Mouse (Mus musculus) midbrain, embryonic 11.5 days (tissue): ENCODE data around the gene Actbl2. TPM values are rescaled to one million over a fixed set of nuclear protein-coding genes. Genes with fewer than 3 reads are reported as not detected.

Source experiments
- ATAC-seq: fragments of 200-750 bp; cut with Nextera tagmentation; 2 replicates; pipeline ENCODE4 v1.8.0; 2017; ENCODE audit warnings: moderate TSS enrichment, moderate library complexity; ENCODE audit not compliant: low FRiP score
- DNase-seq: peaks from one replicate; pipeline ENCODE4 v3.0.0; 2015; ENCODE audit warnings: low spot score; ENCODE audit errors: missing footprints
- H3K27ac ChIP-seq: fragments of 300-500 bp; sonication (generic); 2 replicates; pipeline ENCODE4 v1.5.1; 2014; ENCODE audit warnings: low read depth, low read length
- H3K27me3 ChIP-seq: fragments of 300-500 bp; sonication (generic); 2 replicates; pipeline ENCODE4 v1.6.1; 2014; ENCODE audit warnings: mild to moderate bottlenecking, low read length, moderate library complexity, mixed read lengths; ENCODE audit not compliant: control insufficient read depth, insufficient read depth
- H3K36me3 ChIP-seq: fragments of 300-500 bp; sonication (generic); 2 replicates; pipeline ENCODE4 v1.6.1; 2014; ENCODE audit warnings: mild to moderate bottlenecking, low read length, moderate library complexity, mixed read lengths; ENCODE audit not compliant: control insufficient read depth, insufficient read depth
- H3K4me1 ChIP-seq: fragments of 300-500 bp; sonication (generic); 2 replicates; pipeline ENCODE4 v1.6.1; 2014; ENCODE audit warnings: low read length; ENCODE audit not compliant: control insufficient read depth, insufficient read depth
- H3K4me2 ChIP-seq: fragments of 300-500 bp; sonication (generic); 2 replicates; pipeline ENCODE4 v1.6.1; 2014; ENCODE audit warnings: mild to moderate bottlenecking, moderate library complexity
- H3K4me3 ChIP-seq: fragments of 300-500 bp; sonication (generic); 2 replicates; pipeline ENCODE4 v1.5.1; 2014; ENCODE audit warnings: low read depth, low read length
- H3K9ac ChIP-seq: fragments of 300-500 bp; sonication (generic); 2 replicates; pipeline ENCODE4 v1.6.1; 2014; ENCODE audit warnings: low read length
- H3K9me3 ChIP-seq: fragments of 300-500 bp; sonication (generic); 2 replicates; pipeline ENCODE4 v1.6.1; 2016; ENCODE audit warnings: low read length; ENCODE audit not compliant: control insufficient read depth
- WGBS: fragments of 180-500 bp; shearing (Covaris S2); extraction: QIAGEN DNeasy Blood & Tissue Kit; methylation state at CpG from one replicate; pipeline ENCODE4 v1.1.7; 2014; 5-methylcytosine and 5-hydroxymethylcytosine counted together
- polyA plus RNA-seq: library from polyadenylated mRNA; unstranded; fragments of >200 nt; fragmentation: Nextera tagmentation; extraction: Ambion mirVana; gene quantifications from 2 replicates; pipeline ENCODE4 v1.2.1, GENCODE M21; 2014

The Actbl2 gene
- polyA plus RNA-seq, 1 experiment from 2014 or later: not detected

GRCm38 (mm10) chr13:111263758-111264157, 8.9 kb downstream of the Actbl2 start:
- H3K9me3 ChIP-seq: no peaks in the 10 kb centered on the region
- H3K4me2 ChIP-seq: no peak overlapping the region
- 80% methylated on average over 3 of the region's 3 CpGs for WGBS
- ATAC-seq (no peak), DNase-seq (no peak)
- no peak overlapping the region for H3K27ac ChIP-seq
- H3K36me3 ChIP-seq: no peaks in the 10 kb centered on the region
- no peaks in the 10 kb centered on the region; the same call in 1 of the 2 replicates for H3K4me1 ChIP-seq
- no peaks in the 10 kb centered on the region for H3K27me3 ChIP-seq
- H3K9ac ChIP-seq: no peak overlapping the region
- no peak overlapping the region for H3K4me3 ChIP-seq

- H3K36me3 ChIP-seq: no peaks in the 10 kb centered on the region
- H3K9me3 ChIP-seq: no peaks in the 10 kb centered on the region
- H3K4me3 ChIP-seq: no peak overlapping the region
- WGBS: 51% methylated on average over 4 of the region's 4 CpGs
- H3K4me2 ChIP-seq: no peak overlapping the region
- DNase-seq: no peak
- no peaks in the 10 kb centered on the region for H3K27me3 ChIP-seq
- H3K4me1 ChIP-seq: no peaks in the 10 kb centered on the region; the same call in 1 of the 2 replicates
- no peak overlapping the region for H3K9ac ChIP-seq
- H3K27ac ChIP-seq: no peak overlapping the region
- ATAC-seq: no peak
These were observed 10.6 kb downstream of the Actbl2 start for GRCm38 (mm10) chr13:111265231-111266000.

GRCm38 (mm10) chr13:111266855-111267254, 12.0 kb downstream of the Actbl2 start:
- no peaks in the 10 kb centered on the region for H3K36me3 ChIP-seq
- H3K4me3 ChIP-seq: no peak overlapping the region
- DNase-seq (no peak), ATAC-seq (no peak; the same call in 1 of the 2 replicates)
- no peak overlapping the region for H3K4me2 ChIP-seq
- no peak overlapping the region for H3K27ac ChIP-seq
- H3K27me3 ChIP-seq: no peaks in the 10 kb centered on the region
- WGBS: 67% methylated on average over 5 of the region's 5 CpGs
- no peaks in the 10 kb centered on the region; the same call in 1 of the 2 replicates for H3K4me1 ChIP-seq
- H3K9me3 ChIP-seq: no peaks in the 10 kb centered on the region
- no peak overlapping the region for H3K9ac ChIP-seq

- ATAC-seq (no peak), DNase-seq (peak; percentile 31)
- WGBS: 92% methylated on average over 5 of the region's 5 CpGs
- Histone ChIP-seq H3K4me1 (no peaks in the 10 kb centered on the region; the same call in 1 of the 2 replicates), H3K9me3 (no peaks in the 10 kb centered on the region), H3K27ac (no peak overlapping the region), H3K4me3 (no peak overlapping the region), H3K9ac (no peak overlapping the region), H3K36me3 (no peaks in the 10 kb centered on the region), H3K4me2 (no peak overlapping the region), H3K27me3 (no peaks in the 10 kb centered on the region)
These were observed 14.2 kb downstream of the Actbl2 start for GRCm38 (mm10) chr13:111268992-111269391.

- H3K36me3 ChIP-seq: no peaks in the 10 kb centered on the region
- no peaks in the 10 kb centered on the region for H3K9me3 ChIP-seq
- WGBS: 85% methylated on average over 13 of the region's 13 CpGs
- H3K4me3 ChIP-seq: no peak overlapping the region
- ATAC-seq (no peak), DNase-seq (no peak)
- H3K27ac ChIP-seq: no peak overlapping the region
- H3K27me3 ChIP-seq: no peaks in the 10 kb centered on the region
- no peaks in the 10 kb centered on the region; the same call in 1 of the 2 replicates for H3K4me1 ChIP-seq
- no peak overlapping the region for H3K9ac ChIP-seq
- H3K4me2 ChIP-seq: no peak overlapping the region
These were observed 15.0 kb downstream of the Actbl2 start for GRCm38 (mm10) chr13:111269789-111270335.

- Histone ChIP-seq H3K27me3 (no peaks in the 10 kb centered on the region), H3K9me3 (no peaks in the 10 kb centered on the region), H3K4me2 (no peak overlapping the region), H3K4me1 (no peaks in the 10 kb centered on the region; the same call in 1 of the 2 replicates), H3K27ac (no peak overlapping the region), H3K9ac (no peak overlapping the region), H3K36me3 (no peaks in the 10 kb centered on the region), H3K4me3 (no peak overlapping the region)
- WGBS: 62% methylated on average over 8 of the region's 8 CpGs
- ATAC-seq (no peak), DNase-seq (peak; percentile 54)
These were observed 17.1 kb downstream of the Actbl2 start for GRCm38 (mm10) chr13:111271868-111272267.

GRCm38 (mm10) chr13:111286461-111287385, 31.9 kb downstream of the Actbl2 start:
- ATAC-seq: no peak
- no peaks in the 10 kb centered on the region for H3K4me1 ChIP-seq
- H3K36me3 ChIP-seq: no peaks in the 10 kb centered on the region
- no peak overlapping the region for H3K9ac ChIP-seq
- no peak overlapping the region for H3K4me2 ChIP-seq
- H3K4me3 ChIP-seq: no peak overlapping the region
- no peaks in the 10 kb centered on the region for H3K27me3 ChIP-seq
- 92% methylated on average over 10 of the region's 10 CpGs for WGBS
- H3K27ac ChIP-seq: no peak overlapping the region
- DNase-seq: peak; percentile 56
- H3K9me3 ChIP-seq: no peaks in the 10 kb centered on the region

GRCm38 (mm10) chr13:111291161-111291957, 36.5 kb downstream of the Actbl2 start:
- Histone ChIP-seq H3K4me2 (no peak overlapping the region), H3K4me1 (no peaks in the 10 kb centered on the region), H3K9ac (no peak overlapping the region), H3K27me3 (no peaks in the 10 kb centered on the region), H3K4me3 (no peak overlapping the region), H3K36me3 (no peaks in the 10 kb centered on the region), H3K27ac (no peak overlapping the region), H3K9me3 (no peaks in the 10 kb centered on the region)
- ATAC-seq (no peak), DNase-seq (peak; percentile 66)
- WGBS: 81% methylated on average over 17 of the region's 17 CpGs
